Mouse (Mus musculus) cerebellum, adult (tissue): ENCODE data around the gene Togaram2.

Source experiments
- ATAC-seq: cut with Nextera tagmentation; 2 replicates; pipeline ENCODE4 v1.9.2; 2017; ENCODE audit warnings: mild to moderate bottlenecking, moderate library complexity, mixed read lengths; ENCODE audit not compliant: insufficient number of reproducible peaks, low FRiP score, low TSS enrichment

The Togaram2 gene

DNA sequence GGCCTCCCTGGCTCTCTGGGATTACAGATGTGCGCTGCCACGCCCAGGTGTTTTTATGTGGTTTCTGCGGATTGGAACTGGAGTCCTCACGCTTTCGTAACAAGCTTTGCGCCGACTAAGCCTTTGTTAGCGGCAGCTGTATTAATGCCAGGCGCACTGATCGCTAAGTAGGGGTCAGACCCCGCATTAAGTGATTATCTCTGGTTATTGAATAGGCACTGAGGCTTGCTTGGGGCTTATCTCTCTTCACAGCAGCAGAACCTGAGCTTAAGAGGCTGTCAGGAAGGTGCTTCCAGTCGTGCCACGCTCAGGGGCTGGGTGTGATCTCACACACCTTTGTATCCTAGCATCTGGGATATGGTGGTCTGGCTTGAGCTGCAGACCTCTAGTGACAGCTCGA lies 8.6 kb downstream of the Togaram2 start:
- ATAC-seq, result no peak

DNA sequence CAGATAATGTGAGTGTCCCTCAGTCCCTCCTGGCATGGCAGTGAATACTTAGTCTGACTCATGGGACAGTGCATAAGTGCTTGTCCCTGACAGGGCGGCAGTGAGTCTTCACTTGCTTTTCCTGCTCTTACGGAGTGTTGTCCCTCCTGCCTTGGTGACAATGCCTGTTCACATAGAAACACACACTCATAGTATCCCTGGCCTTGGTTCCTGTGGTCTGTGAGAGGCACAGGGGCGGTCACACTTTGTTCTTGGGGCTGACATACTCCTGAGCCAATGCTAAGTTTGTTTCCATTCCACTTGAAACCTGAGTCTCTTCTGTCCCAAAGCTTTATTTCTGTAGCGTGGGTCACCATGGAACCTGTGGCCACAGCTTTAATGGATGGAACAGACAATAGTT lies 9.3 kb downstream of the Togaram2 start:
- no peak for ATAC-seq

DNA sequence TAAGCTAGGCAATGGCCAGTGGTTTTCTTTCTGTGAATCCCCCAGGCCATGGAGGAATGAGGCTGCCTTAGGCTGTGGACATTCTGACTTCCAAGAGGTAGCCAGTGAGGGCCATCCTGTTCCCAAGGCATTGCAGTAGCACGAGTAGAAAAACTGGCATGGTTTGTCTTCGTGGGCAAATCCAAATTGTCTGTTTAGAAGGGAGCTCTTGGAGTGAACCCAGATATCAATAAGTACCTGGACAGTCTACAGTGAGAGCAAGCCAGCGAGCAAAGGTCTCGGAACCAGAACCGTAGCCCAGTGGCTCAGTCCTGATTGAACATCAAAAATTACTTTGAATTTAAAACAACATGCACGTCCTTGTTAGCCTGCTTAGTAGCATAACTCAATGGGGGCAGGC lies 10.2 kb downstream of the Togaram2 start:
- no peak for ATAC-seq

DNA sequence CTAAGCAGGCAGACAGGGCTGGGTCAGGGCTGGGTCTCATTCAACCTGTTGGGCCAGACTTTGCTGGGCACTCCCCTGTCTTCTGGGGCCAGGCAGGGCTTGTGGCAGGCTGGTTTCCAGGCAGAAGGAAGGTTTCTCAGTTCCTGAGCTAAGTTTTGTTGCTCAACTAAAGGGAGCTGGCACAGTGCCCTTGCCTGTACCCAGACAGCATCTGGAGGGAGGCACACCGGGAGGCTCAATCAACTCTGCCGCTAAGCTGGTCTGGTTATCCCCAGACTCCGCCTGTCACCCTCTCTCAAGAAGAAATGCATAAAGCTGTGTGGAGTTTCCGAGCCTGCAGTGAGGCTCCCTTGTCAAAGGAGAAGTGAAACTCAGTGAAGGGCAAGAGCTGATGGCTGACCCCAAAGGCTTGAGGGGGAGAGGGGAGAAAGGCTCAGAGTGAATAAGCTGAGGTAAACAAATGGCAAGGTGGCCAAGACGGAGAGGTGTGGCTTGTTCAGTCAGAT lies 11.1 kb downstream of the Togaram2 start:
- no peak for ATAC-seq

DNA sequence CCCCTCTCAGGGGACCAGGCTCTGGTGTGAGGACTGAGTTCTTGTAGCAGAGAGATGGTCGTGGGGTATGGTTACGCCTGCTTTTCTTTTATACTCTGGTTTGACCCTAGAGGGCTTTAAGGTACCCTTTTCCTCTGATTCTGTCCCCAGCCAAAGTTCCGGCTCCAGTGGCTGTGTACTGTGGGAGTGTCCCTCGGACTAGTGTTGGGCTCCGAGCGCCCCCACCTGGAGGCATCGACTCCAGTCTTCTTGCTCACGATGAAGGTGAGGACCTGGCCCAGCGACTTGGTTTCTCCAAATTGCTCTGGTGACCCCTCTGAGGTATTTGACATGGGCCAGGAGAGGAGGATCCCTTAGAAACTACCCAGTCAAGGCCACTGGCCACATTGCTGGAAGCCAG lies 14.4 kb downstream of the Togaram2 start:
- no peak for ATAC-seq

DNA sequence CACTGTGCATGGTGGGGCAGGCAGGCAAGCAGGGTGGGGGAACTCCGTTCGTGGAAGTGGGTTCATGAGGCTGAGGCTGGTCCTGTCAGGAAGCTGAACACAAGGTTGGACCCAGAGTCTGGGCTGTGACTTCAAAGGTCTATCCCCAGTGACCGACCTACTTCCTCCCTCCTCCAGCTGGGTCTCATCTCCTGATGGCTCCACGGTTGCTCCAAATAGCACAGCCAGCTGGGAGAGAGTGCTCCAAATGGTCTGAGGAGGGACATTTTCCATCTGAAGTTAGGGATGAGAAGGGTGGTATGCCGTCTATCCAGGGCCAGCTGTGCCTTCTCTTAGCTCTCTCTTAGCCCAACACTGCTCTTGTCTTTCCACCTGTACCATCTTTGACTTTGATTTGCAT lies 16.8 kb downstream of the Togaram2 start:
- no peak for ATAC-seq

GRCm38 (mm10) chr17:71691361-71691875 lies 18.4 kb downstream of the Togaram2 start:
- ATAC-seq, result no peak

GRCm38 (mm10) chr17:71693313-71693712 lies 20.3 kb downstream of the Togaram2 start:
- no peak for ATAC-seq

- ATAC-seq, result no peak
Measured at GRCm38 (mm10) chr17:71693780-71694179, 20.7 kb downstream of the Togaram2 start.

DNA sequence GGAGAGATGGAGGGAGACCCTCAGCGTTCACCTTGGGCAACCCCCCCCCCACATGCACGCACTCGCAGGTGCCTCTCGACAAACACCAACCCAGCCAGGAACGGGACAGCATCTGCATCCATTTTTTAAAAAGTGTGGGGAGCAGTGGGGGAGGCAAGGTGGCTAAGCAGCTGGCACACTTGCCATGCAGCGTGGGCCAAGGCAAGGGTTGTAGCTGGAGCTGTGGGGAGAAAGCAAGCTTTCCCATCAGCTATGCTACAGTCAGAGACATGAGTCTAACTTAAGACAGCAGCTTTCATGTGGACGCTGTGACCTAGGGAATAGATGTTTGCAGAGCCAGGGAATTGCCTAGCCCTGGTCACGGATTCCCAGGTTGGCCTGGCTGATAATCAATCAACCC lies 22.1 kb downstream of the Togaram2 start:
- ATAC-seq, result no peak

GRCm38 (mm10) chr17:71695716-71696315 lies 22.8 kb downstream of the Togaram2 start:
- no peak for ATAC-seq

- ATAC-seq, result no peak
Measured at GRCm38 (mm10) chr17:71696396-71696795, 23.3 kb downstream of the Togaram2 start.

- no peak for ATAC-seq
Measured at GRCm38 (mm10) chr17:71697896-71698618, 25.0 kb downstream of the Togaram2 start.

GRCm38 (mm10) chr17:71698619-71698956 lies 25.5 kb downstream of the Togaram2 start:
- ATAC-seq, result no peak

GRCm38 (mm10) chr17:71705113-71705512 lies 32.1 kb downstream of the Togaram2 start:
- ATAC-seq, result no peak

- no peak for ATAC-seq
Measured at GRCm38 (mm10) chr17:71705550-71706480, 32.8 kb downstream of the Togaram2 start.

DNA sequence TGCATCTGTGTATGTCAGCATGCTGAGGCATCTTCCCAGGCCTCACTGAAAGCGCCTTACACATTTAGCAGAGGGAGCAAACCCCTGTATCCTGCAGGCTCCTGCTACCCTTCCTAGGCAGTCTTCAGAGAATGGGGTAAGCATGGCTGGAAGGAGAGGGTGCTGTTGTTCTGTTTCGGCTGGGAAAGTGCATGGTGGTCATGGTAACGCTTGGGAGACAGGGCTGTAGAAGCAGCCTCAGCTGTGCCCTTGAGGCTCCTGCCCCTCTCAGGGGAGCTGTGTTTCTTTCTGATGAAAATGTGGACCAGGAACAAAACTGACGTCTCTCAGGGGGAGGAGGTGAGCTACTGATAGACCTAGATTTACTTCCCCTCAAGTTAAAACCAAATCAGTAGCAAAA lies 34.7 kb downstream of the Togaram2 start:
- no peak for ATAC-seq

DNA sequence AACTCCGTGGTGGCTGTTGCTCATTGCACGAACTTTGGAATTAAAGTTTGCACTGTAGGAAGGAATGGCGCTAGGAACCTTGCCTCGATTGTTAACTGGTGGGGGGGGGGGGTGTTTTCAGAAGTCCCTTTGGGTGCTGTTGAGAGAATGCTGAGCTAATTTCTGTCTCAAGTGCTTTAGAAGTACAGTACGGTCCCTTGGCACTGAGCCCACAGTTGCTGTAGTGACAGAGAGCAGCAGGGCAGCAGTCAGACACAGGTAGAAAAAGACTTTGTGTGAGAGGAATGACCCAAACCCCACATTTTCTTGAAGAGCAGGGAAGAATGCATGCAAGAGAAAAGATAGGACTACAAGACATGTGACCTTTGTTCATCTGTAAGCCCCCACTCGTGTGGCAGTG lies 39.2 kb downstream of the Togaram2 start:
- ATAC-seq, result no peak

- no peak for ATAC-seq
Measured at GRCm38 (mm10) chr17:71715034-71715433, 42.0 kb downstream of the Togaram2 start.

DNA sequence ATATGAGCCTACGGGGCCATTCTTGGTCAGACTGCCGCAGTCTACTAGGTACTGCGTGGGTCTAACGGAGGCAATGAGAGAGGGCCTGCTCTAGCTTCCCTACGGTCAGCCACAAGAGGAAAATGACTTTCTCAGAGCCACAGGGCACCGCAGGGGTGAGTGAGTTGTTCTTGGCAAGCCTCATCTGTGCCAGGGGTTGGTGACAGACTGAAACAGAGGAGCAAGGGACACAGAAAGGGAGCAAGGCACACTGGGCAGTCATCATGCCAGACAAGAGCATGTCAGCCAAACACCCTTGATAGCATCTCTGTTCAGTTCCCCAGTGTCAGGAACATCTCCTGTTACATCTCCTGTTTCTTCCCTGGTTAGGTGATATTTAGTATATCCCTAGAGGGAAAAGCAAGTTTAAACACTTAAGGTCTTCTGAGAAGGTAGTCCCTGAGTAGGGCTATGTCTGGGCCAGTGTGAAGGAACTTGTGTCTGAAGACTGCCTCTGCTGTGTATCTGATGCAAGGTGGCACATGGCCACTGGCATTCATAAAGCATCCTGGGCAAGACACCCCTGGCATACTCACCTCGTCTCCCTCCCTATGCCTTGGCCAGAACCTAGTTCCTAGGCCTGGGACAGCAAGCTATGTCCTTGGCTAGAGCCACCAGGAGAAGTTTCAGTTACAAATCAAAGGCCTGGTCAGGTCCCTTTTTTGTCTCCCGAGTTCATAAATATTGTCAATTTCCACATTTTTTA lies 45.0 kb downstream of the Togaram2 start:
- ATAC-seq, result no peak
